Mouse (Mus musculus): ENCODE measurements around the gene Tmem222. TPM values are rescaled to one million over a fixed set of nuclear protein-coding genes. Genes with fewer than 3 reads are reported as not detected.

Tmem222 gene
- 12.5 TPM for polyA plus RNA-seq (2015; fragmentation: Illumina TruSeq; extraction: RNeasy Lipid Tissue Mini Kit (QIAGEN cat#74804); ENCODE audit: insufficient read depth, low read depth, low replicate concordance)

GRCm38 (mm10) chr4:133277104-133278026, at the start of gene Tmem222:
Gene Tmem222, minus strand, starts transcription at chr4:133277792.

GRCm38 (mm10) chr4:133262882-133263281, 14.7 kb downstream of the Tmem222 start, which contains the start of gene Sytl1:
Gene Sytl1, minus strand, starts transcription at chr4:133263113.

GRCm38 (mm10) chr4:133240490-133240921, 37.1 kb downstream of the Tmem222 start, which contains the start of gene Map3k6:
Gene Map3k6, plus strand, starts transcription at chr4:133240818.

Other genes with a start within 250 kb of the Tmem222 start
- 12.5 TPM for gene Wasf2, start 147.3 kb downstream of the Tmem222 start, polyA plus RNA-seq (2015; fragmentation: Illumina TruSeq; extraction: RNeasy Lipid Tissue Mini Kit (QIAGEN cat#74804); ENCODE audit: insufficient read depth, low read depth, low replicate concordance)
- gene Cd164l2, start 65.7 kb downstream of the Tmem222 start, polyA plus RNA-seq (2015; fragmentation: Illumina TruSeq; extraction: RNeasy Lipid Tissue Mini Kit (QIAGEN cat#74804); ENCODE audit: insufficient read depth, low read depth, low replicate concordance), result 0.90 TPM
- not detected for gene Gpr3, start 65.3 kb downstream of the Tmem222 start, polyA plus RNA-seq (2015; fragmentation: Illumina TruSeq; extraction: RNeasy Lipid Tissue Mini Kit (QIAGEN cat#74804); ENCODE audit: insufficient read depth, low read depth, low replicate concordance)
- gene Map3k6, start 37.0 kb downstream of the Tmem222 start, polyA plus RNA-seq (2015; fragmentation: Illumina TruSeq; extraction: RNeasy Lipid Tissue Mini Kit (QIAGEN cat#74804); ENCODE audit: insufficient read depth, low read depth, low replicate concordance), result 6.7 TPM
- 17.0 TPM for gene Sytl1, start 14.7 kb downstream of the Tmem222 start, polyA plus RNA-seq (2015; fragmentation: Illumina TruSeq; extraction: RNeasy Lipid Tissue Mini Kit (QIAGEN cat#74804); ENCODE audit: insufficient read depth, low read depth, low replicate concordance)
- 7.4 TPM for gene Wdtc1, start 75.7 kb upstream of the Tmem222 start, polyA plus RNA-seq (2015; fragmentation: Illumina TruSeq; extraction: RNeasy Lipid Tissue Mini Kit (QIAGEN cat#74804); ENCODE audit: insufficient read depth, low read depth, low replicate concordance)
- 10.4 TPM for gene Slc9a1, start 91.9 kb upstream of the Tmem222 start, polyA plus RNA-seq (2015; fragmentation: Illumina TruSeq; extraction: RNeasy Lipid Tissue Mini Kit (QIAGEN cat#74804); ENCODE audit: insufficient read depth, low read depth, low replicate concordance)
- 2.5 TPM for gene Tent5b, start 202.3 kb upstream of the Tmem222 start, polyA plus RNA-seq (2015; fragmentation: Illumina TruSeq; extraction: RNeasy Lipid Tissue Mini Kit (QIAGEN cat#74804); ENCODE audit: insufficient read depth, low read depth, low replicate concordance)
- 2.0 TPM for gene Trnp1, start 220.8 kb upstream of the Tmem222 start, polyA plus RNA-seq (2015; fragmentation: Illumina TruSeq; extraction: RNeasy Lipid Tissue Mini Kit (QIAGEN cat#74804); ENCODE audit: insufficient read depth, low read depth, low replicate concordance)
- 5.3 TPM for gene Kdf1, start 241.2 kb upstream of the Tmem222 start, polyA plus RNA-seq (2015; fragmentation: Illumina TruSeq; extraction: RNeasy Lipid Tissue Mini Kit (QIAGEN cat#74804); ENCODE audit: insufficient read depth, low read depth, low replicate concordance)